Mouse (Mus musculus): Measurements from ENCODE around the gene Gba2.

DNA sequence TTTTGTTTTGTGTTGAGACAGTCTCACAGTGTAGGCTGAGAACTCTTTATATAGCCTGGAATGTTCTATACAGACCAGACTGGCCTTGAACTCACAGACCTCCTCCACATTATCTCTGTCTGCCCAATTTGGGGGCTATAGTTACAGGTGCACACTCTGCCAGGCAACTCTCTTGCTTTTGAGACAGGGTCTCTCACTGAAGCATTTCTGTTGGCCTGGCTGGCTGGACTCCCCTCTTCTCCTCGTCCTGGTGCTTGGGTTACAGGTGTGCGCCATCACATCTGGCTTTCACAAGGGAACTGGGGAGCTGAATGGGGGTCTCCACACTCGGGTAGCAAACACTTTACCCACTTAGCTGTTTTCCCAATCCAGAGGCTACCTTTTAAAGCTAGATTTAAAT, 13.3 kb upstream of the Gba2 start:
- no peak for TF ChIP-seq CTCF (IDR thresholded peaks at IDR 0.05; ENCODE audit: low read depth)
- no peak for TF ChIP-seq EP300 (IDR thresholded peaks at IDR 0.05; ENCODE audit: low read depth)
